Mouse (Mus musculus): ENCODE results near the gene Rnase13.

The Rnase13 gene

GRCm38 (mm10) chr14:51913062-51913959 lies 9.3 kb downstream of the Rnase13 start:
- DNase-seq (ENCODE audit: low spot score): peak; percentile 49

GRCm38 (mm10) chr14:51912391-51913061 lies 10.0 kb downstream of the Rnase13 start:
- no peak for DNase-seq (ENCODE audit: low spot score)

GRCm38 (mm10) chr14:51911301-51911700 lies 11.3 kb downstream of the Rnase13 start:
- no peak for DNase-seq (ENCODE audit: low spot score)

- no peak for DNase-seq (ENCODE audit: low spot score)
Measured at GRCm38 (mm10) chr14:51906102-51906501, 16.5 kb downstream of the Rnase13 start.

DNA sequence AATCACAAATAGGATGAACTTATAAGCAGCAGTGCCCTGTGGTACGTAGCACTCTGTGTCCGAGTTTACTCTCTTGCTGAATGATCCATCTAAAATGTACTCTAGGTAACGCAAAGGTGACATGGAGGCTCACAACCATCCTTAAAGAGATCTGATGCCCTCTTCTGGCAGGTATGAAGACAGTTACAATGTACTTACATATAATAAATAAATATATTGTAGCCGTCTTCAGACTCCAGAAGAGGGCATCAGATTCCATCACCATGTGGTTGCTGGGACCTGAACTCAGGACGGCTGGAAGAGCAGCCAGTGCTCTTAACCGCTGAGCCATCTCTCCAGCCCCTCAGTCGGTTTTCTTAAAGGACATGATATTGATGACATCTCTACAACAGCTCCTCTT lies 17.9 kb downstream of the Rnase13 start:
- no peak for DNase-seq (ENCODE audit: low spot score)

GRCm38 (mm10) chr14:51903782-51904181 lies 18.8 kb downstream of the Rnase13 start:
- no peak for DNase-seq (ENCODE audit: low spot score)

GRCm38 (mm10) chr14:51902806-51903710 lies 19.5 kb downstream of the Rnase13 start:
- DNase-seq (ENCODE audit: low spot score): peak; percentile 55

DNA sequence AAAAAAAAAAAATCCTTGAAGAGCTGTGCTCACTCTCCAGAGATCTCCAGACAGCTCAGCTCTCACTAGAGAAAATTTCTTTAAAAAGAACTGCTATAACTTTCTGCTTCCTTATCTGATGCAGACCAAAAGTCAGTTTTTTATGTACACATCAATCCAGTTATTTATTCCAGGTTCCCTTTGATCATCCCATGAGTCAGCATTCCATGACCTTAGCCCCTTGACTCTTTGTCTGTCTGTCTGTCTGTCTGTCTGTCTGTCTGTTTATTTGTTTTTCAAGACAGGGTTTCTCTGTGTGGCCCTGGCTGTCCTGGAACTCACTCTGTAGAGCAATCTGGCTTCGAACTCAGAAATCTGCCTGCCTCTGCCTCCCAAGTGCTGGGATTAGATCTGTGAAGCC lies 23.2 kb downstream of the Rnase13 start:
- no peak for DNase-seq (ENCODE audit: low spot score)

- no peak for DNase-seq (ENCODE audit: low spot score)
Measured at GRCm38 (mm10) chr14:51896539-51897170, 25.9 kb downstream of the Rnase13 start.

GRCm38 (mm10) chr14:51896019-51896418 lies 26.6 kb downstream of the Rnase13 start:
- DNase-seq (ENCODE audit: low spot score): no peak

DNA sequence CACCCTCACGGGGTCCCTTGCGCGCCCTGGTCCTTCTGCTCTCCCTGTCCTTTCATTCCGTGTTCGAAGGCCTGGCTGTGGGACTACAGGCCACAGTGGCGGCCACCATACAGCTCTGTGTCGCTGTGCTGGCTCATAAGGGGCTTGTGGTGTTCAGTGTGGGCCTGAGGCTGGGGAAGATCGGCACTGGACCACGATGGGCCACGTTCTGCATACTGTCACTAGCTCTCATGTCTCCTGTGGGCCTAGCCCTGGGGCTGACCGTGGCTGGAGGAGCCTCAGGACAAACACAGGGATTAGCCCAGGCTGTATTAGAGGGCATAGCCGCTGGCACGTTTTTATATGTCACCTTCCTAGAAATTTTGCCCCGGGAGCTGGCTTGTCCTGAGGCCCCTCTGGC lies 27.5 kb downstream of the Rnase13 start:
- no peak for DNase-seq (ENCODE audit: low spot score)

GRCm38 (mm10) chr14:51893809-51894208 lies 28.8 kb downstream of the Rnase13 start:
- DNase-seq (ENCODE audit: low spot score): no peak

DNA sequence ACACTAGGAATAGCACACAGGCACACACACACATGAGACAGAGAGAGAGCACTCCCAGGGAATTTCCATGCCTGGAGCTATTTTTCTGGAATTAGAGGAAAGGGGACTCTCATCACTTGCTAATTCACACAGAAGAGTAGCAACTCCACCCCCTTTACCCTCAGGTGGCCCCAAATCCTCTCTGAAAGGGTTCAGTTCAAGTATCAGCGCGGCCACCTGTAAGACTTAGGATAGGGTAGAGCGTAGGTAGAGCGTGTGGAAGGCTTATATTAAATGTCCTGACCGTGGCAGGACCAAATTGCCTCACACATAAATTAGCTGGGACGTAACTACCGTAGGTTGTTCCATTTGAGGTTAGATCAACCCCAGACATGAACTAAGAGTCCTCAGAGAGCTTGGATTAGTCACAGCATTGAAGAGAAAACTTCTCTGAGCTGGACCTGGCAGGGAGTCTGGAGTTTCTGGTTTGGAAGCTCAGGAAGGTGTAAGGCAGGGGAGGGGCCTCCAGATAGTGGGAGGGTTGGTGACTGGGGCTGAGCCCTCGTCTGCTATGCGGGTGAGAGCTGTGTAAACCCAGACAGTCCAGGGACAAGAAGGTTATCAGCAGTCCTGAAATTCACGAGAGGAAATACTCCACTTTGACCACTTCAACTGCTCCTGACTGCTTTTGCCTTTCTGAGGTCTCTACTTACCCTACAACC lies 29.3 kb downstream of the Rnase13 start:
- DNase-seq (ENCODE audit: low spot score): no peak

GRCm38 (mm10) chr14:51892191-51892939 lies 30.2 kb downstream of the Rnase13 start, which contains the start of gene Slc39a2:
TSS of gene Slc39a2 (plus strand) at chr14:51892889.
- DNase-seq (ENCODE audit: low spot score): no peak

- DNase-seq (ENCODE audit: low spot score): no peak
Measured at GRCm38 (mm10) chr14:51889833-51890232, 32.7 kb downstream of the Rnase13 start.

DNA sequence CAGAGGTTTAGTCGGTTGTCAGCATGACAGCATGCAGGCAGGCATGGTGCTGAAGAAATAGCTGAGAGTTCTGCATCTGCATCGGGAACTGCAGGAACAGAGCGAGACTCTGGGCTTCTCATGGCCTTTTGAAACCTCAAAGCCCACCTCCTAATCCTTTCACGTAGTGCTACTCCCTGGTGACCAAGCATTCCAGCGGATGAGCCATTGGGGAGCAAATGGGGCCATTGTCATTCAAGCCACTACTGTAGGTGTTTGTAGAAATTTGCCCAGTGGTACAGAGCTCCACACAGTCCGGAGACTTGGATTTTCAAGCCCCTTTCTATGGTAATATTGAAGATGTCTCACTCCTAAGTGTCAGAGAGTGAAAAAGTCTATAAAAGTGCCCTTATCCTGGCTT lies 36.5 kb downstream of the Rnase13 start:
- DNase-seq (ENCODE audit: low spot score): no peak

DNA sequence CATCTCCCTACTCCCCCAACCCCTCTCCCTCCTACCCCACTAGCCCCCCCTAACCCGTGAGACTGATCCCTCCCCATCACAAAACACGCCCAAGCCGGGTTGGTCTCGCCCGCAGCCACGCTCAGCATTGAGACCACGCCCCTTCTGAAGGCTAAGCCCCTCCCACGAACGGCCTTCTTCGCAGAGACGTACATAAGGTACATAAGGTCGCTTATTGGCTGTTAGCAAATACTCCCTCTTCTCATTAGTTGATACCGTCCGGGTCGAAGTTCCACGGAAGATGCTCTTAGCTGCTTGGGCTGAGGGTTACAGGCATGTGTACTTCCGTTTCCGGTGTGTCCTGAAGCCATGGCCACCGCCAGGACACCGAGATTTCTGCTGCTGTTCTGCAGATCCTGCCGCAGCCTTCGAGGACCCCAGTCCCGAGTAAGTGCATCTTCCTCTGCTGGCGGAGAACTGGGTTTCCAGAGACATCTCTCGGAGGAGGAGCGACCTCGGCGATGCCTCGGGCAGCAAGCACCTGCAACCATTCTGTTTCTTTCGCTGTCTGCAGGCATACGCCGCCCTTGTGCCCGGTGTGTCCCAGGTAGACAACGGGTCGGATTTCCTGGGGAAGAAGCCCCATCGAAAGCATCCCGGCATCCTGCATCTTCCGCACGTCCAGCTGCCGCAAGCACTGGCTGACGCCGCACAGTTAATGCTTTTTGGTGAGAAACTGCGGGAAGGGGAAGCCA lies 37.8 kb downstream of the Rnase13 start, which contains the start of gene Mettl17:
Gene Mettl17, plus strand, starts transcription at position 245 of the 734 bp plus-strand sequence.
- DNase-seq (ENCODE audit: low spot score): peak; percentile 80

DNA sequence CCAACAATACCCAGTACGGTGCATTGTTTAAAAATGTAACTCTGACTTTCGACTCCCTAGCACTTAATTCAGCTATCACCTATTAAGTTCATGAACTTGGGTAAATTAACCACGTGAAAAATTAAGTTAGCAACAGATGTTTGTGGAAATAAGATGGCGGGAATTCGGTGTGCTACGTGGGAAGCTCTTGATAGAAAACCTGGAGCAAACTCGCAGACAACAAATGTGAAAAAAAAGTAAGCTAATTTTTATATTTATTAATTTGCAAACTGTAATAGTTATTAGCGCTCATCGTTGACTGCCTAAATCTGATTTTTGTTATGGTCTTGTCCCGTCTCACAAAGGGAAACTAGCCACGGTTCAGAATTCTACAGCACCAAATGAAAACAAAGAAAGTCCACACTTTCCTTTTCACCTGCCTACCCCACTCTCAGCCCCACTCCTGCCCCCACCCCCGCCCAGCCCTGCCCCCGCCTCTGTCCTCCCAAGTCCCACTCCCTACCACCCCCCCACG lies 38.5 kb downstream of the Rnase13 start:
- DNase-seq (ENCODE audit: low spot score): no peak

DNA sequence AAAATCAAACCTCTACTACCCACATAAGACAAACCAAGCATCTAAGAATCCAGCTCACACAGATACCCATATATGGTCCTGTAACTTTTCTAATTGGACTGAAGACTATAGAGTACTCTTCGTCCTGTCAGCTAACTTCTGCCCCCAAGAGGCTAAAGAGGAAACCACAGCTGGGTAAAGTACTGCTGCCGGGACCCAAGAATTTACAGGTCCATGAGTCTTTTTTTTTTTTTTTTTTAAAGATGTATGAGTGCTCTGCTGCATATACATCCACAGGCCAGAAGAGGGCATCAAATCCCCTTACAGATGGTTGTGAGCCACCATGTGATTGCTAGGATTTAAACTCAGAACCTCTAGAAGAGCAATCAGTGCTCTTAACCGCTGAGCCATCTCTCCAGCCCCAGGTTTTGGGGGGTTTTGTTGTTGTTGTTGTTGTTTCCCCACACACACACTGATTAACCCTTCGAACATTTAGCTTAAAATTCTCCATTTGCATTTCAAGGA lies 39.0 kb downstream of the Rnase13 start:
- DNase-seq (ENCODE audit: low spot score): peak; percentile 53
